Mouse (Mus musculus) ES-E14 (cell line): ENCODE data around the gene Ncmap. TPM values are rescaled to one million over a fixed set of nuclear protein-coding genes. Genes with fewer than 3 reads are reported as not detected.
A peak's percentile ranks its signal among the peaks of the same experiment; 100 is the strongest.

Experiments
- DNase-seq: peaks from one replicate; pipeline ENCODE4 v3.0.0-alpha.2; 2013; ENCODE audit warnings: low read depth, low spot score
- H3K27ac ChIP-seq: 2 replicates; pipeline ENCODE4 v1.5.1; 2012; ENCODE audit warnings: low read depth, mild to moderate bottlenecking, low read length, moderate library complexity, mixed read lengths; ENCODE audit not compliant: poor library complexity, insufficient read depth, severe bottlenecking
- H3K36me3 ChIP-seq: 2 replicates; pipeline ENCODE4 v1.6.1; 2012; ENCODE audit warnings: mild to moderate bottlenecking, low read length, moderate library complexity, mixed read lengths; ENCODE audit not compliant: control insufficient read depth, poor library complexity, insufficient read depth, severe bottlenecking
- H3K4me1 ChIP-seq, 2 experiments: fragments of 150-350 bp in 1 of 2; sonication (generic) in 1 of 2; 2 replicates each; pipeline ENCODE4 v1.6.1; 2012; ENCODE audit warnings: low read length in 2 of 2, mild to moderate bottlenecking in 1 of 2, mixed read lengths in 1 of 2; ENCODE audit not compliant: control insufficient read depth in 2 of 2, insufficient read depth in 2 of 2, poor library complexity in 1 of 2
- H3K4me3 ChIP-seq, 2 experiments: fragments of 150-350 bp in 1 of 2; sonication (generic) in 1 of 2; 2 replicates each; pipeline ENCODE4 v1.5.1; 2012; ENCODE audit warnings: low read length in 2 of 2, low read depth in 1 of 2, mild to moderate bottlenecking in 1 of 2, mixed read lengths in 1 of 2; ENCODE audit not compliant: insufficient read depth in 1 of 2, poor library complexity in 1 of 2, severe bottlenecking in 1 of 2
- H3K9ac ChIP-seq: 2 replicates; pipeline ENCODE4 v1.6.1; 2012; ENCODE audit warnings: low read depth, mild to moderate bottlenecking, low read length, mixed read lengths; ENCODE audit not compliant: poor library complexity, insufficient read depth, severe bottlenecking
- H3K9me3 ChIP-seq: fragments of 150-350 bp; sonication (generic); 2 replicates; pipeline ENCODE4 v1.6.1; 2012; ENCODE audit warnings: low read depth, mild to moderate bottlenecking, low read length; ENCODE audit not compliant: control insufficient read depth, insufficient read depth
- CHD2 ChIP-seq: IDR thresholded peaks from 2 replicates; pipeline ENCODE4 v1.6.1; 2014; ENCODE audit warnings: mild to moderate bottlenecking, low read depth, low read length, inconsistent platforms
- HCFC1 ChIP-seq: IDR thresholded peaks from 2 replicates; pipeline ENCODE4 v1.6.1; 2012; ENCODE audit warnings: low read length, inconsistent platforms, borderline replicate concordance; ENCODE audit not compliant: insufficient read depth
- MAFK ChIP-seq: IDR thresholded peaks from 2 replicates; pipeline ENCODE4 v1.6.1; 2014; ENCODE audit warnings: mild to moderate bottlenecking, low read depth, low read length, inconsistent platforms; ENCODE audit not compliant: insufficient read depth
- ZC3H11A ChIP-seq: IDR thresholded peaks from 2 replicates; pipeline ENCODE4 v1.6.1; 2012; ENCODE audit warnings: low read depth, mild to moderate bottlenecking, inconsistent platforms, low read length, borderline replicate concordance
- ZNF384 ChIP-seq: IDR thresholded peaks from 2 replicates; pipeline ENCODE4 v1.6.1; 2012; ENCODE audit warnings: low read depth, low read length, inconsistent platforms
- in situ Hi-C, 2 experiments: fragments of 600-800 bp; cut with MboI; formaldehyde crosslinking; loops; one replicate each; pipeline ENCODE4 v1.15.1; 2025; ENCODE audit warnings: low sequenced_read_pairs in 2 of 2, inconsistent platforms in 1 of 2; ENCODE audit not compliant: unreplicated experiment in 2 of 2
- total RNA-seq: library from RNA; depleted of rRNA; stranded (reverse); fragments of 300-350 nt; gene quantifications from 2 replicates; pipeline ENCODE4 v1.2.3, GENCODE M21; 2012

The Ncmap gene
- total RNA-seq, 1 experiment = 1.6 TPM

DNA sequence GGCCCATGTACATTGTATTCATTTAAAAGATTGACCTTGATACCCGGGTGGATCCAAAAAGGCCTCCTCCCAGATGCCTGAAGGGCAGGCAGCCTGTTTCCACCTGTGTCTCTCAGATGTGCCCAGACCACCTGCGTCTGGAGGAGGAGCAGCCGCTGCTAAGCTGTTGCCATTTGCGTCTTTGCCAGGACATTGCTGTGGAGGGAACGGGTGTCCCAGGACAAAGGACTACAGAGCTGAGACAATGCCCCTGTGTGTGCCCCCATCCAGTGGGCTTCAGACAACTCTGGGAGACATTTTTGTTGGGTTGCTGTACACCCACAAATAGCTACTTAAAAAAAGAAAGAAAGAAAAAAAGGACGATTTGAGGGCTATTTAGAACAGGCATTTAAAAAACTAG lies 35.2 kb downstream of the Ncmap start:
- no peak for DNase-seq
- Histone ChIP-seq H3K9ac (no peak overlapping the region), H3K4me3 (no peak overlapping the region), H3K4me1 (no peaks in the 10 kb centered on the region), H3K9me3 (no peaks in the 10 kb centered on the region), H3K36me3 (no peaks in the 10 kb centered on the region), H3K27ac (no peak overlapping the region)
- in situ Hi-C loops = no loop called here
- TF ChIP-seq ZNF384 (no peak), HCFC1 (no peak), MAFK (no peak), ZC3H11A (no peak), CHD2 (no peak)

DNA sequence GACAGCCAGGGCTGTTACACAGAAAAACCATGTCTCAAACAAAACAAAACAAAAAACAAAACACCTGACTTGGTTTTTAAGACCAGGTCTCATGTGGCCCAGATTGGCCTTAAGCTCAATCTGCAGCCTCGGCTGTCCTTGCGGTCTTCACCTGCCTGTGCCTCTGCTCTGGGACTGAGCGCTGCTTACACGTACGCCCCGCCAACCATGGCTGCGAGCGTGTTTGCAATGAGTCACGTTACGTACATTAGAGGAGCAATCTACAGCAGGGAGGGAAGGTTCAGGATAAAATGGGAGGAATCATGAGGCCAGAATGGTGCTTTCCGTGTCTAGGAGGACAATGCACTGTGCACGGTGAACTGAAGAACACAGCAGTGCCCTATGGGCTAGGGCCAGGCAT lies 36.3 kb downstream of the Ncmap start:
- TF ChIP-seq ZNF384 = no peak
- TF ChIP-seq CHD2 = no peak
- TF ChIP-seq MAFK = no peak
- no peak for TF ChIP-seq ZC3H11A
- TF ChIP-seq HCFC1 = no peak
- Histone ChIP-seq H3K4me1 (no peaks in the 10 kb centered on the region), H3K9me3 (no peaks in the 10 kb centered on the region), H3K27ac (no peak overlapping the region), H3K36me3 (no peaks in the 10 kb centered on the region), H3K4me3 (no peak overlapping the region), H3K9ac (no peak overlapping the region)
- no peak for DNase-seq
- in situ Hi-C loops = no loop called here

DNA sequence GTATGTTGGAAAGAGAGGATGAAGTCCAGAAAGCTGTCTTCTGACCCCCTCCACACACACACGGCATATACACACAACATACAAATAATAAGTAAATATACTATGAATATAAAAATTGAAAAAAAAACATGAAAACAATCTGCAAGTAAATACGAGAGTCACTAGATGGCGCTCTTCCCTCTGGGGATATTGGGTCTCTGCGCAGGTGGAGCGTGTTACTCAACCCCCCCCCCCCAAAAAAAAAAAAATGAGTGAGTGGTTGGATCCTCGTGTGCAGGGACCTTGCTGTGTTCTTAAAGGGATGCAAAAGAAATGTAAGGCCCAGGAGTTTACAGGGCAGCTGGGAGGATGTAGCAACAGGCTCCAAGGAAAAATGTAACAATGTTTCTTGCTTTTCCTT lies 39.3 kb downstream of the Ncmap start:
- Histone ChIP-seq H3K27ac (no peak overlapping the region), H3K4me3 (no peak overlapping the region), H3K9me3 (no peaks in the 10 kb centered on the region), H3K4me1 (peaks cover 0 to 2% of the 10 kb centered on the region in 2 experiments; a peak in 1 of 4 replicates), H3K9ac (no peak overlapping the region), H3K36me3 (no peaks in the 10 kb centered on the region)
- in situ Hi-C loops = no loop called here
- no peak for DNase-seq
- TF ChIP-seq ZC3H11A (no peak), ZNF384 (peak; percentile 92), MAFK (no peak)

DNA sequence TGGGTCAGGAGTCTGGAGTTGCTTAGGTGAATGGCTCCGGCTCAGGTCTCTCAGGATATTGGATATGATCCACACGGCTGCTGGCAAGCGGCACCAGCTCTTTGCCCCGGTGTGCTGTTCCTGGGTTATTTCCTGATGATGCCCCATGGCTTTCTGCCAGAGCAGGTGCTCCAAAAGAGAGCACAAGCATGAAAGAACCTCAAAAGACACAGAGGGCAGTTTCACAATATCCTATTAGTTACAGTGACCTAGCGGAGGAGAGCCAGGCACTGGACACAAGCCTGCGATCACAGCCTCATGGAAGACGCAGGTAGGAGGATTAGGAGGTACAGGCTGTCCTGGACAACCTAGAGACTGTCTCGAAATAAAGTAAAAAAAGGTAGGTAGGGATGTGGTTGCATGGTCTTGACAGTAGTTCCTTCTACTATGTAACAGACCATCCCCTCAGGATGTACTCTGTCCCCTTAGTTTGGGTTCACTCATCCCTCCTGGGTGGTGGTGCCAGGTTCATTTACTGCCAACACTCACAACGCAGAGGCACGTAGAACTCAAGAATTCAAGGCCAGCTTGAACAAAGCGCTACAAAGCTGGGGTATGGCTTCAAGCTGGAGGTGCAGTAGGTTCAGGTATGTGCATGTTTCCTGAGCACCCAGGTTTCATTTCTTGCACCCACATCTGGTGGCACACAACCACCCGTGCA lies 40.7 kb downstream of the Ncmap start:
- Histone ChIP-seq H3K9me3 (no peaks in the 10 kb centered on the region), H3K27ac (no peak overlapping the region), H3K9ac (no peak overlapping the region), H3K4me1 (peaks cover 0 to 2% of the 10 kb centered on the region in 2 experiments; a peak in 1 of 4 replicates), H3K4me3 (no peak overlapping the region), H3K36me3 (no peaks in the 10 kb centered on the region)
- no peak for TF ChIP-seq HCFC1
- no peak for TF ChIP-seq CHD2
- TF ChIP-seq ZC3H11A = no peak
- no peak for TF ChIP-seq ZNF384
- TF ChIP-seq MAFK = no peak
- in situ Hi-C loops = no loop called here
- DNase-seq = no peak
